Mouse (Mus musculus): ENCODE data around the gene Gtdc1. TPM values are rescaled to one million over a fixed set of nuclear protein-coding genes. Genes with fewer than 3 reads are reported as not detected.

Gene Gtdc1
- polyA plus RNA-seq, 1 experiment = 62.0 TPM

DNA sequence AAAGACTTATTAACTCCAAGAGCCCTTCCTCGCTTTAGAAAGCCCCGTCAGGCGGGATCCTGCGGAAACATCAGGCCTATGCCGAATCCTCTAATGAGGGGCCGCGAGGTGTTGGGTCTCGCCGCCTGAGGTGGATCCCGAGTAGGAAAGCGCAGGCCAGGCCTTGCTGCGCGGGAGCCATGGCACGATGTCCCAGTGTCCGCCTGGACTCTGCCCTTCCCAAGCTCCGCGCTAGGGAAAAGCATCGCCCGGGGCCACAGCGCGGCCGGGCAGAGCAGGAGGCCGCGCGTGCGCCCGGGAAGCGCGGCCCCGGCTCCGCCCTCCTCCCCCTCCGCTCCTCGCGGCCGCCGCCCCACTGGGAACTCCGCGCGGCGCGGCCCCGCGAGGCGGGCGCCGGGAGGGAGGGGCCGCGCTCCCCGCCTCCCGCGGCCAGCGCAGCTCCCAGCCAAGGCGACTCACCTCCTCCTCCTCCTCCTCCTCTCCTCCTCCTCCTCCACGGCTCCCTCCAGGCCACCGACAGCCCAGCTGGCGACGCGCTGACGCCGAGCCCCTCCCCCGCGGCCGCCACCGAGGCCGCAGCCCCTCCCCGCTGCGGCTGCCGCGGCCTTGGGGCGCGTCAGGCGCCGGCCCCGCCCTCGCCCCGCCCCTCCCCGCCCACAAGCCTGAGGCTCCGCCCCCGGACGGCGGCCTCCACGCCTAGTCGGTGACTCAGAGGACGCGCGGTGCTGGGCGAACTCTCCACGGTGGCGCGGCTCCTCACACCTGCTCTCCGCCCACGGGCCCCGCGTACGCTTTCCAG, 575 bp downstream of the Gtdc1 start:
- Histone ChIP-seq H3K4me1 (ENCODE audit: control insufficient read depth, insufficient read depth, low read length) (no peaks in the 10 kb centered on the region; the same call in 1 of the 2 replicates), H3K27ac (ENCODE audit: insufficient read depth, low read length) (peak overlapping the region; percentile 99), H3K4me3 (ENCODE audit: insufficient read depth, low read length) (peak overlapping the region; percentile 86)
- TF ChIP-seq POLR2A (IDR thresholded peaks at IDR 0.05; ENCODE audit: extremely low read depth, insufficient read depth, low read length) = peak; percentile 81
- TF ChIP-seq CTCF (IDR thresholded peaks at IDR 0.05; ENCODE audit: extremely low read depth, insufficient read depth, low read length) = no peak

DNA sequence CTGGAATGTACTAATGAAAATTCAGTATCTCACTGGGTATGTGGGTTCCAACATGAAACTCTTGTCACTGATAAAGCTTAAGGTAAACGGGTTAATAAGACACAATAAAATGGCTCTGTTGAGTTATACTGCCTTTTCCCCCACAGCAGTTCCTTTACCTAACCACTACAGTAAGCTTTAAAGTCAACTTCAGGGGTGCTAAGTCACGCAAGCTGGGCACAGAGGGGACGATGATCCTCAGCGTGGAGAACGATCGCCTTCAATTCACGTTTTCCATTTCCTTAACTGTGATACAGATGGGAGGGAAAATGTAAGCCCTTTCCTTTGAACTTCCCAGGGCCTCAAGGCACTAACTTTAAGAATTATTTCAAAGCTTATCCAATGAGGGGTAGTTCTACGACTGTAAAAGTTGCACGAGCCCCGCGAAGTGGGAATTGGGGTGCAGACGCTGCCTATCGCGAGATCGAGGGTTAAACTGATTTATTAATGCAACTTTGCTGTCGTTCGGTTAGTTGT, 1.2 kb downstream of the Gtdc1 start:
- TF ChIP-seq POLR2A (IDR thresholded peaks at IDR 0.05; ENCODE audit: extremely low read depth, insufficient read depth, low read length) = no peak
- no peak for TF ChIP-seq CTCF (IDR thresholded peaks at IDR 0.05; ENCODE audit: extremely low read depth, insufficient read depth, low read length)
- Histone ChIP-seq H3K27ac (ENCODE audit: insufficient read depth, low read length) (peak overlapping the region; percentile 98), H3K4me3 (ENCODE audit: insufficient read depth, low read length) (peak overlapping the region; percentile 86), H3K4me1 (ENCODE audit: control insufficient read depth, insufficient read depth, low read length) (no peaks in the 10 kb centered on the region; the same call in 1 of the 2 replicates)

DNA sequence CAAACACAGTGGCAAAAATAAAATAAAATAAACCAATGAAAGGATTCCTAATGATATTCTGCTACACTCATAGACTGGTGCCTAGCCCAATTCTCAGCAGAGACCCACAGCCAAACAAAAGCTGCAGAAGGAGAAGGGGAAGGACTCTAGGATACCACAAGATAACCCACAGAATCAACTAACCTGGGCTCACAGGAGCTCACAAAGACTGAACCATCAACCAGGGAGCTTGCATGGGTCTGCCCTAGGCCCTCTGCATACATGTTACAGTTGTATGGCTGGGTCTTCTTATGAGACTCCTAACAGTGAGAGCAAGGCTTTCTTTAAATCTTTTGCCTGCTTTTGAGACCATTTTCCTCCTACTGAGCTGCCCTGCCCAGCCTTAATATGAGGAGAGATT, 2.8 kb downstream of the Gtdc1 start:
- H3K27ac ChIP-seq (ENCODE audit: insufficient read depth, low read length) = no peak overlapping the region
- H3K4me1 ChIP-seq (ENCODE audit: control insufficient read depth, insufficient read depth, low read length) = no peaks in the 10 kb centered on the region; the same call in 1 of the 2 replicates
- H3K4me3 ChIP-seq (ENCODE audit: insufficient read depth, low read length) = no peak overlapping the region
- TF ChIP-seq POLR2A (IDR thresholded peaks at IDR 0.05; ENCODE audit: extremely low read depth, insufficient read depth, low read length) (no peak), CTCF (IDR thresholded peaks at IDR 0.05; ENCODE audit: extremely low read depth, insufficient read depth, low read length) (no peak)

DNA sequence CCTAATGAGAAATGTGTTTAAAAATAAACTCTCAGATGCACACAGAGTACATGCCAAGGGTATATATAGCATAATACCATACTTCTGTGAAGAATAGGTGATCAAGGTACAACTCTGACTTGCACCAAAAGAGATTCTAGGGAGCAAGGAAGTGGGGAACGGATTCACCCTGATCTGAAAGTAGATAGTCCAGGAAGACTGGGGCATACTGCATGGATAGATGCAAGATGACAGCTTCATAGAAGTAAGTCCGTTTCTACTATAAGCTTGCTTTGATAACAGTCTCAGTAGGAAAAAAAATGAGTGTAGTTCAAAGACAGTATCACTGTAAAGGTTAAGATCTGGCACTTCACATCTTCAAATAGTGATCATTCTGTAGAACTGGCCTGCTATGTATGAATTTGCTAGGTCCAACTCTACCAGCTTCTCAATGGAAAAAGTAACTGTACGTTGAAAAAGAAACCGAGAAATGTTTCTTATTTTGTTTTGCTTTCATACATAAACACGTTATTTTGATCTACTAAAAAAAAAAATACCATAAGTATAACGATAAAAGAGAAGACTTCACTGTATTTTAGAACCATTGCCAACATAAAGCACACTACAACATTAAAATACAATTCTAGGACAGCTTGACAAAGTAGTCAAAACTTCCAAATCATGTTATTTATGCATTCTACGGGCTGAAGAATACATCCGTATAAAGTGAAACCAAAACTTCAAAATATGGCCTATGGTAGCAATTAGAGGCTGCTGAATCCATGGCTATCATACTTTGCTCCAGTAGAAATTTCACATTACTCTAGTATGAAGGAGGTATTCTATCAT, 4.2 kb downstream of the Gtdc1 start:
- no peak overlapping the region for H3K4me3 ChIP-seq (ENCODE audit: insufficient read depth, low read length)
- H3K27ac ChIP-seq (ENCODE audit: insufficient read depth, low read length) = no peak overlapping the region
- no peaks in the 10 kb centered on the region; the same call in 1 of the 2 replicates for H3K4me1 ChIP-seq (ENCODE audit: control insufficient read depth, insufficient read depth, low read length)
- TF ChIP-seq CTCF (IDR thresholded peaks at IDR 0.05; ENCODE audit: extremely low read depth, insufficient read depth, low read length) (no peak), POLR2A (IDR thresholded peaks at IDR 0.05; ENCODE audit: extremely low read depth, insufficient read depth, low read length) (no peak)

DNA sequence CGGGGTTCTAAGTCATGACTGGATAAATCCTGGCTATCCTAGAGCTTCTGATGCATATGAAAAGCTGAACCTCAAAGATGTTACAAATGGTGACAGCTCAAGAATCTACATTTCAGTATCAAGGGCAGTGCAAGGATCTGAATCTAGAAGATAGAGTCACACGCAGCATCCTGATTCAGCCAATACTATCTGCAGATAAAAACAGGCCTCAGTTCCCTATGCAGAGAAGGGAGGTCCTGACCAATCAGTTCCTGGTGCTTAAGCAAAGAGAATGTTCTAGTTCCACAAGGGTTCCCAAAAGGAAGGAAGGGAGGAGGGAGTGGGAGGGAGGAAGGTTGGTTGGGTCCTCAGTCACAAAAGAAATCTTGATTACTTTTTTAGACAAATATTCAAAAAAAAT, 5.0 kb downstream of the Gtdc1 start:
- Histone ChIP-seq H3K4me1 (ENCODE audit: control insufficient read depth, insufficient read depth, low read length) (no peaks in the 10 kb centered on the region; the same call in 1 of the 2 replicates), H3K27ac (ENCODE audit: insufficient read depth, low read length) (no peak overlapping the region), H3K4me3 (ENCODE audit: insufficient read depth, low read length) (no peak overlapping the region)
- no peak for TF ChIP-seq POLR2A (IDR thresholded peaks at IDR 0.05; ENCODE audit: extremely low read depth, insufficient read depth, low read length)
- no peak for TF ChIP-seq CTCF (IDR thresholded peaks at IDR 0.05; ENCODE audit: extremely low read depth, insufficient read depth, low read length)

DNA sequence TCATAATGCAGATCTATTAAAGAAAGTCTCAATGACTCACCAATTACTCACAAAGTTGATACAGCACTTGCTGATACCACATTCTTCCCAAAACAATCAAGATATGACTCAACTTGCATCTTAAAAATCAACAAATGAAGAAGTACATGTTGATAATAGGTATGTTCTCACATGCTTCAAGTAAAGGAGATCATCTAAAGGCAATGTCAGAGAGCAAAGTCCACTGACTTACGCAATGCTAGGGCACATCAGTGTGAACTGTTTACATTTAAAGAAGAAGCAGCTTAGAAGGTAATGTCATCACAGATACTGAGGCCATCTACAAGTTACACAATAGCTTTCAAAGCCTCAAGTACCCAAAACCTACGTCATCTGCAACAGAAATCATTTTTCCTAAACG, 7.0 kb downstream of the Gtdc1 start:
- Histone ChIP-seq H3K27ac (ENCODE audit: insufficient read depth, low read length) (no peak overlapping the region), H3K4me3 (ENCODE audit: insufficient read depth, low read length) (no peak overlapping the region)
- TF ChIP-seq POLR2A (IDR thresholded peaks at IDR 0.05; ENCODE audit: extremely low read depth, insufficient read depth, low read length) (no peak), CTCF (IDR thresholded peaks at IDR 0.05; ENCODE audit: extremely low read depth, insufficient read depth, low read length) (no peak)

DNA sequence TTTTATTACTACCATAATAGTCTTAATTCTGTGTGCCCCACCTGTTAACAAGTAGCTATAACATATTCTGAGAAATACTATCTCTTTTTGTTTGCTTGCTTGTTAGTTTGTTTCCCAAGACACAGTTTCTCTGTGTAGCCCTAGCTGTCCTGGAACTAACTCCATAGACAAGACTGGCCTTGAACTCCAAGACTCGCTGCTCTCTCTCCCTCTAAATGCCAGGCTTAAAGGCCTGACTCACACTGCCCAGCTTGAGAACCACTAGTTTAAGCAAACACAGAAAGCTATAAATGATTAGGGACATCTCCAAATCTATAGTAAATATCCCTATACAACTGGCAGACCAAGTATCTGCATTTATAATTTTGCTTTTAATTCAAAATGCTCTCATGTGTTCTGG, 8.1 kb downstream of the Gtdc1 start:
- H3K4me1 ChIP-seq (ENCODE audit: control insufficient read depth, insufficient read depth, low read length) = no peaks in the 10 kb centered on the region; the same call in 1 of the 2 replicates
- H3K27ac ChIP-seq (ENCODE audit: insufficient read depth, low read length) = no peak overlapping the region
- TF ChIP-seq CTCF (IDR thresholded peaks at IDR 0.05; ENCODE audit: extremely low read depth, insufficient read depth, low read length) (no peak), POLR2A (IDR thresholded peaks at IDR 0.05; ENCODE audit: extremely low read depth, insufficient read depth, low read length) (no peak)
- H3K4me3 ChIP-seq (ENCODE audit: insufficient read depth, low read length) = no peak overlapping the region

More for the DNA sequence above, 7.0 kb downstream of the Gtdc1 start:
- no peaks in the 10 kb centered on the region; the same call in 1 of the 2 replicates for H3K4me1 ChIP-seq (ENCODE audit: control insufficient read depth, insufficient read depth, low read length)

DNA sequence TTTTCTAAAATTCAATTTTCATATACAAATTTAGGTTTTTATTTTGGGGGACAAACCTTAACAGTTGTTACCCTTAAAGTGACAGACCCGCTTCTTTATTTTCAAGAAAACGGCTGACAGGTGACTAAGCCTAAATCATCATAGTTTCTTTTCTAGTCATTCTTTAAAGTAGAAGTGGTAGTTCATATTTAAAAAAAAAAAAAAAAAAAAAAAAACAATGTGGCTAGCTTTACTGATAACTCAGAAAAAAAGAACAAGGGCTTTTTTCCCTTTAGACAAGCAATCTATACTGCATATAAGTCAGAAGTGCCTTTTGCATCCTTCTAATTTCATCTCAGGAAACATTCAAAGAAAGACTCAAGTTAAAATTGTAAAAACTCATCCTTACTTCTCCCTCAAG, 8.7 kb downstream of the Gtdc1 start:
- TF ChIP-seq POLR2A (IDR thresholded peaks at IDR 0.05; ENCODE audit: extremely low read depth, insufficient read depth, low read length) (no peak), CTCF (IDR thresholded peaks at IDR 0.05; ENCODE audit: extremely low read depth, insufficient read depth, low read length) (no peak)
- Histone ChIP-seq H3K27ac (ENCODE audit: insufficient read depth, low read length) (no peak overlapping the region), H3K4me3 (ENCODE audit: insufficient read depth, low read length) (no peak overlapping the region), H3K4me1 (ENCODE audit: control insufficient read depth, insufficient read depth, low read length) (no peaks in the 10 kb centered on the region; the same call in 1 of the 2 replicates)

DNA sequence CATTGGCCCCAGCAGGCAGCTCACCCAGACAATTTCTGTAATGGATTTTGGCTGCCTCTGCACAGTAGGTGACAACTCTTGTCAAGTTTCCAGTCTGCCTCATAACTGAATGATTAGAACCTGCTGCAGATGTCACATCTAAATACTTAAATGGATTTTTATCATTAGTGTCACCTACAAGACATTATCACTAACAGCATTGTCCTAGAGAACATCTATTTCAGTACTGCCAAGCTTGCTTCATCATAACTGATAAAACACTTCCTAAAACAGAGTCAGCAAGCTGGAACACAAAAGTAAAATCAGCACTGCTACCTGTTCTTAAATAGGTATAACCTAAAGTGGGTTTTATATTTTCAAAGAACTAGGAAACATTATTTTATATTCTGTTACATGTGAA, 11.2 kb downstream of the Gtdc1 start:
- Histone ChIP-seq H3K27ac (ENCODE audit: insufficient read depth, low read length) (no peak overlapping the region), H3K4me1 (ENCODE audit: control insufficient read depth, insufficient read depth, low read length) (no peaks in the 10 kb centered on the region), H3K4me3 (ENCODE audit: insufficient read depth, low read length) (no peak overlapping the region)
- no peak for TF ChIP-seq CTCF (IDR thresholded peaks at IDR 0.05; ENCODE audit: extremely low read depth, insufficient read depth, low read length)
- no peak for TF ChIP-seq POLR2A (IDR thresholded peaks at IDR 0.05; ENCODE audit: extremely low read depth, insufficient read depth, low read length)

All from cortical plate, adult 2 months (tissue).